Mouse (Mus musculus) mouse trophoblast stem cell (cell line): ENCODE data around the gene Fam129a.
"Not testable (repeated sequence)": the region's sequence is repeated elsewhere in the genome, so short reads cannot be mapped to it uniquely, and the experiment has no call there.

Source experiments
- in situ Hi-C, 2 experiments: fragments of 300-500 bp; cut with MseI, MboI; formaldehyde crosslinking; loops; 2 replicates in 1 of 2; 3 replicates in 1 of 2; pipeline ENCODE4 v1.15.1; 2025

The Fam129a gene

GRCm38 (mm10) chr1:151728141-151728540 lies 157.2 kb downstream of the Fam129a start:
- in situ Hi-C loops: no loop called here

- in situ Hi-C loops: no loop called here
Observed at GRCm38 (mm10) chr1:151737146-151737545, 166.2 kb downstream of the Fam129a start.

- in situ Hi-C loops: no loop called here
Observed at GRCm38 (mm10) chr1:151741199-151741621, 170.2 kb downstream of the Fam129a start.

GRCm38 (mm10) chr1:151749894-151750293 lies 178.9 kb downstream of the Fam129a start:
- in situ Hi-C loops: not testable (repeated sequence)

GRCm38 (mm10) chr1:151752946-151753345 lies 182.0 kb downstream of the Fam129a start:
- in situ Hi-C loops: no loop called here

- in situ Hi-C loops: no loop called here
Observed at GRCm38 (mm10) chr1:151753374-151753929, 182.5 kb downstream of the Fam129a start.

- in situ Hi-C loops: no loop called here
Observed at GRCm38 (mm10) chr1:151754028-151754489, 183.1 kb downstream of the Fam129a start.

- in situ Hi-C loops: no loop called here
Observed at GRCm38 (mm10) chr1:151754881-151755659, 184.1 kb downstream of the Fam129a start, which contains the start of gene Edem3. Edem3 (plus strand) TSS chr1:151755371.

- in situ Hi-C loops: no loop called here
Observed at GRCm38 (mm10) chr1:151755660-151756424, 184.9 kb downstream of the Fam129a start.

- in situ Hi-C loops: no loop called here
Observed at GRCm38 (mm10) chr1:151756425-151756728, 185.4 kb downstream of the Fam129a start.

GRCm38 (mm10) chr1:151758301-151758700 lies 187.3 kb downstream of the Fam129a start:
- in situ Hi-C loops: no loop called here

GRCm38 (mm10) chr1:151758991-151759390 lies 188.0 kb downstream of the Fam129a start:
- in situ Hi-C loops: no loop called here

GRCm38 (mm10) chr1:151764236-151764635 lies 193.2 kb downstream of the Fam129a start:
- in situ Hi-C loops: no loop called here

GRCm38 (mm10) chr1:151766166-151766565 lies 195.2 kb downstream of the Fam129a start:
- in situ Hi-C loops: no loop called here

GRCm38 (mm10) chr1:151766976-151767654 lies 196.1 kb downstream of the Fam129a start:
- in situ Hi-C loops: no loop called here

- in situ Hi-C loops: no loop called here
Observed at GRCm38 (mm10) chr1:151769200-151769913, 198.4 kb downstream of the Fam129a start.
